Mouse (Mus musculus) intestine, embryonic 14.5 days (tissue): Measurements from ENCODE around the gene Mcm10. TPM values are rescaled to one million over a fixed set of nuclear protein-coding genes. Genes with fewer than 3 reads are reported as not detected.
"Not testable (repeated sequence)": the region's sequence is repeated elsewhere in the genome, so short reads cannot be mapped to it uniquely, and the experiment has no call there.

Source experiments
- ATAC-seq: fragments of 200-750 bp; cut with Nextera tagmentation; replicated peaks from 2 replicates; pipeline ENCODE4 v1.8.0; 2017; ENCODE audit warnings: low read depth, moderate number of reproducible peaks, moderate TSS enrichment, moderate library complexity; ENCODE audit not compliant: low FRiP score, low TSS enrichment
- DNase-seq: peaks from one replicate; pipeline ENCODE4 v3.0.0-alpha.2; 2018; ENCODE audit warnings: low spot score
- H3K27ac ChIP-seq: fragments of 300-500 bp; sonication (generic); 2 replicates; pipeline ENCODE4 v1.5.1; 2014; ENCODE audit warnings: low read depth, mild to moderate bottlenecking, control low read depth
- H3K27me3 ChIP-seq: fragments of 300-500 bp; sonication (generic); replicated peaks from 2 replicates; pipeline ENCODE4 v1.6.1; 2014; ENCODE audit warnings: low read length, control low read depth; ENCODE audit not compliant: control insufficient read depth, insufficient read depth
- H3K36me3 ChIP-seq: fragments of 300-500 bp; sonication (generic); 2 replicates; pipeline ENCODE4 v1.6.1; 2014; ENCODE audit warnings: low read length, control low read depth; ENCODE audit not compliant: control insufficient read depth, insufficient read depth
- H3K4me1 ChIP-seq: fragments of 300-500 bp; sonication (generic); replicated peaks from 2 replicates; pipeline ENCODE4 v1.6.1; 2014; ENCODE audit warnings: low read length, control low read depth, mixed read lengths; ENCODE audit not compliant: control insufficient read depth, insufficient read depth
- H3K4me2 ChIP-seq: fragments of 300-500 bp; sonication (generic); 2 replicates; pipeline ENCODE4 v1.6.1; 2014; ENCODE audit warnings: low read length
- H3K4me3 ChIP-seq: fragments of 300-500 bp; sonication (generic); 2 replicates; pipeline ENCODE4 v1.5.1; 2014; ENCODE audit warnings: low read depth, low read length, control low read depth, mixed read lengths
- H3K9ac ChIP-seq: fragments of 300-500 bp; sonication (generic); 2 replicates; pipeline ENCODE4 v1.6.1; 2014; ENCODE audit warnings: mild to moderate bottlenecking, low read length
- H3K9me3 ChIP-seq: fragments of 300-500 bp; sonication (generic); 2 replicates; pipeline ENCODE4 v1.6.1; 2016; ENCODE audit warnings: low read length, control low read depth; ENCODE audit not compliant: control insufficient read depth
- WGBS: fragments of 180-500 bp; shearing (Covaris S2); extraction: QIAGEN DNeasy Blood & Tissue Kit; methylation state at CpG from one replicate; pipeline ENCODE4 v1.1.7; 2014; 5-methylcytosine and 5-hydroxymethylcytosine counted together
- polyA plus RNA-seq: library from polyadenylated mRNA; unstranded; fragments of >200 nt; fragmentation: Nextera tagmentation; extraction: Ambion mirVana; gene quantifications from 2 replicates; pipeline ENCODE4 v1.2.1, GENCODE M21; 2014

The Mcm10 gene
- polyA plus RNA-seq, 1 experiment from 2014 or later: 44.8 TPM

GRCm38 (mm10) chr2:4983987-4984386 is 28.6 kb downstream of the Mcm10 start:
- Histone ChIP-seq H3K4me1 (no peaks in the 10 kb centered on the region), H3K4me2 (no peak overlapping the region), H3K9ac (no peak overlapping the region), H3K36me3 (no peaks in the 10 kb centered on the region), H3K9me3 (no peaks in the 10 kb centered on the region), H3K4me3 (no peak overlapping the region), H3K27ac (no peak overlapping the region), H3K27me3 (no peaks in the 10 kb centered on the region)
- 32% methylated on average over 5 of the region's 5 CpGs for WGBS
- ATAC-seq: no peak
- DNase-seq: no peak

DNA sequence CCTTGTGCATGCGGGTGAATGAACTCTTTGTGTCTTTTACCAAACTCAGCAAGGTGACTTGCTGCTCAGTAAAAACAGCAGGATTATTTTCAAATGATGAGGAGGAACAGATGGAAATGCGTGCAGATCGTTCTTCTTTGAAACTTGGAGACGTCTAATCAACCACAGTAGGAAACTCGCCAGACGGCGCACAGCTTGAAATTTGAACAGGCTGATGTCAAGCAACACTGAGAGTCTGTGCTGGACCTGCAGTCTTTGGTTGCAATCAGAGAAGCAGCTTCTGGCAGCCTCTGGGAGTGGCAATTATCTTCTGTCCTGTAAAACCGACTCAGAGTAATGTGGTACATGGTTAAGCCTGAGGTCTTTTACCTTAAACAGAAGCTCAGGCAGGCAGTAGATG is 34.5 kb downstream of the Mcm10 start:
- H3K9me3 ChIP-seq: no peaks in the 10 kb centered on the region
- ATAC-seq: no peak
- no peak overlapping the region for H3K9ac ChIP-seq
- DNase-seq: no peak
- WGBS: 35% methylated on average over 8 of the region's 8 CpGs
- H3K36me3 ChIP-seq: no peaks in the 10 kb centered on the region
- H3K27me3 ChIP-seq: no peaks in the 10 kb centered on the region
- H3K4me3 ChIP-seq: no peak overlapping the region
- no peaks in the 10 kb centered on the region for H3K4me1 ChIP-seq
- H3K4me2 ChIP-seq: no peak overlapping the region
- no peak overlapping the region for H3K27ac ChIP-seq

DNA sequence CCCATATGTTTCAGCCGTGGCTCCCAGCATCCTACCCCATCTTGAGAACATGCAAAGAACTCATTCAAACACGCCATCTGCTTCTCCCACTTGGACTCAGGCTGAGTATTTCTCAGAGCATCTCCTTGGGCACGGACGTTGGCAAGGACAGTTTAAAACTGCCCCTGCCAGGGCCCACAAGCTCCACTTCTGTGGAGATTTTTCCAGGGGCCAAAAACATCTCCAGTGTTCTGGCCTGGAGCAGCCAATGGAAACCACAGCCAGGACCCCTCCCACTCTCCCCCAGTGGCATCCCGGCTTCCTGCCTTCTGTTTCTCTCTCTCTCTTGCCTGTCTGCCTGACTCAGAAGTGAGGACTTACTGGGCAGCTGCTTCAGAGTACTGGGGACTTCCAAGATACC is 36.8 kb downstream of the Mcm10 start, which contains the start of gene Ucma:
TSS of gene Ucma (plus strand) at position 316 of the 400 bp plus-strand sequence.
- no peak within 1 kb of the TSS for H3K4me3 ChIP-seq
- no peaks in the 10 kb centered on the region for H3K9me3 ChIP-seq
- no peaks in the 10 kb centered on the region for H3K27me3 ChIP-seq
- ATAC-seq (no peak), DNase-seq (no peak)
- no peaks in the 10 kb centered on the region for H3K36me3 ChIP-seq
- no peak within 1 kb of the TSS for H3K27ac ChIP-seq
- H3K9ac ChIP-seq: no peak within 1 kb of the TSS
- 72% methylated on average over 5 of the region's 5 CpGs for WGBS
- no peaks in the 10 kb centered on the region for H3K4me1 ChIP-seq
- H3K4me2 ChIP-seq: no peak within 1 kb of the TSS

DNA sequence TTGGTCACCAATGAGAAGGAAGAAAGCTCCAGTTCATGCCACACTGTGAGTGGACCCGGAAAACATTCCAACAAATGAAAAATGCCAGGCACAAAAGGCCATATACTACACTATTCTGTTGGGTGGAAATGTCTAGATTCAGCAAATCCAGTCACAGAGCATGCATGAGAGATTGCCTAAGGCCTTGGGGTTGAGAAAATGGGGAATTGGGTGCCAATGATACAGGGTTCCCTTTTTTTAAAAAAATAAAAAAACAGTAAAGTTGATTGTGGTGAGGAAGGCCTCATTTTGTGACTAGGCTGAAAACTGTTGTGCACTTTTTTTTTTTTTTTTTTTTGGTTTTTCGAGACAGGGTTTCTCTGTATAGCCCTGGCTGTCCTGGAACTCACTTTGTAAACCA is 43.5 kb downstream of the Mcm10 start:
- no peak overlapping the region for H3K9ac ChIP-seq
- 81% methylated on average over 2 of the region's 2 CpGs for WGBS
- H3K4me2 ChIP-seq: no peak overlapping the region
- ATAC-seq (no peak), DNase-seq (no peak)
- no peak overlapping the region for H3K4me3 ChIP-seq
- no peaks in the 10 kb centered on the region for H3K9me3 ChIP-seq
- H3K27ac ChIP-seq: no peak overlapping the region
- H3K36me3 ChIP-seq: no peaks in the 10 kb centered on the region
- no peaks in the 10 kb centered on the region for H3K4me1 ChIP-seq
- H3K27me3 ChIP-seq: no peaks in the 10 kb centered on the region

DNA sequence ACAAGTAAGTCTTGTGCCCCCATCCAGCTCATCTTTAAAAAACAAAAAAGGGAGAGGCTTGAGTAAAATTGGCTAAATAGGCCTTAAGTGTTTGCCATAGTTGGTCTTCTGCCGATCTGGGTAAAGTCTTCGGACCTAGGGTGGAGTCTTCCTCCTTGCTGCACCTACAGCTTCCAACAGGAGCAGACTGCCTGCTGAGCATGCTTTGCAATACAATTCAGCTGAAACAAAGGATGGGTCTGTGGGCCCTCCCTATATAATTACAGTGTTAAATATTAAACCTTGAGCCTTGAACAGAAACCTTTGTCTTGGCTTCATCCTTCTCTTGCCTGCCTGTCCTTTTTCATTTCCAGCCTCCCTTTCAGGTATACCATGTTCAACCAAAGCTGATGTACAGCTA is 44.8 kb downstream of the Mcm10 start:
- no peak overlapping the region for H3K27ac ChIP-seq
- 98% methylated on average over 2 of the region's 2 CpGs for WGBS
- H3K4me2 ChIP-seq: no peak overlapping the region
- no peaks in the 10 kb centered on the region for H3K9me3 ChIP-seq
- no peaks in the 10 kb centered on the region for H3K4me1 ChIP-seq
- ATAC-seq: no peak
- no peak overlapping the region for H3K9ac ChIP-seq
- no peaks in the 10 kb centered on the region for H3K27me3 ChIP-seq
- H3K36me3 ChIP-seq: no peaks in the 10 kb centered on the region
- DNase-seq: no peak
- no peak overlapping the region for H3K4me3 ChIP-seq

DNA sequence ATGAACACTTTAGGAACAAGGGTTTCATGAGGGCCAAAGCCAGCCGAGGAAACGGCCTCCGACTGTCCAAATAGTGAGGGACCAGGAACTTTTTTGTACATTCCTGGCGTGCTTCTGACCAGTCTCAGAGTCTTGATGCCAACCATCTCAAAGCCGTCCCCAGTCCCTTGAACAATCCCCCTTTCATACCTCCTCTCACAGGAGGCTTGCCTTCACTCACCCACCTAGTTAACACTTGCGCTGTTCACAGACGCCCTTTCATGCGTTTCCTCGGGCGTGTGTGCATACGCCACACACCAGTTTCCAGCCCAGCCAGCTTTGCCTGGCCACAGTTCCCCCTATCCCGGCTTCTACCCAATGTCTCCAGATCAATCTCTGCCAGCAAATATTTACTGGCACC is 54.6 kb downstream of the Mcm10 start:
- Histone ChIP-seq H3K36me3 (no peaks in the 10 kb centered on the region), H3K27me3 (no peaks in the 10 kb centered on the region), H3K9ac (no peak overlapping the region), H3K4me3 (no peak overlapping the region), H3K27ac (no peak overlapping the region), H3K9me3 (no peaks in the 10 kb centered on the region), H3K4me2 (no peak overlapping the region), H3K4me1 (no peaks in the 10 kb centered on the region)
- WGBS: 89% methylated on average over 12 of the region's 12 CpGs
- ATAC-seq (no peak), DNase-seq (no peak)

DNA sequence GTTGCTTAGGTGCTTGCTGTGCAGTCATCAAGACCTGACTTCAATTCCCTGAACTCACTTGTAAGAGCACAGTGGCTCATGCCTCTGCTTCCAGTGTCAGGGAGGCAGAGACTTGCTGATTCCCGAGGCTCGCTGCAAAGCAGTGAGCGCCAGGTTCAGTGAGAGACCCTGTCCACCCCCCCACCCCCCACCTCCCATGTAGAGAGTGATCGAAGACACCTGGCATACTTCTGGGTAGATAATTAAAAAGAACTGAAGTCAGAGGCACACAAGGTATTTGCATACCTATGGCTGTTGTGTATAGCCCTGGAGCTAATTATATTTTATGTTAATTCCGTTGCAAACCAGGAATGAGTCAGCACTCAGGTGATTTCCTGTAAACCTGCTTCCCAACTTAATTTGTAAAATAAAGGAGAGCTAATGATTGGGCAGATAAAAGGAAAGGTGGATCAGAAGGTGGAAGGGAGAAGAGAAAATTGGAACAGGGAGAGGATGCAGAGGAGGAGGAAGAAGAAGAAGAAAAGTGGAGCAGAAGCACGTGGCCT is 58.3 kb downstream of the Mcm10 start:
- Histone ChIP-seq H3K27me3 (no peaks in the 10 kb centered on the region), H3K9ac (no peak overlapping the region), H3K9me3 (no peaks in the 10 kb centered on the region), H3K4me1 (no peaks in the 10 kb centered on the region), H3K36me3 (no peaks in the 10 kb centered on the region), H3K27ac (no peak overlapping the region), H3K4me2 (no peak overlapping the region), H3K4me3 (no peak overlapping the region)
- ATAC-seq (no peak), DNase-seq (no peak)
- 87% methylated on average over 6 of the region's 6 CpGs for WGBS

DNA sequence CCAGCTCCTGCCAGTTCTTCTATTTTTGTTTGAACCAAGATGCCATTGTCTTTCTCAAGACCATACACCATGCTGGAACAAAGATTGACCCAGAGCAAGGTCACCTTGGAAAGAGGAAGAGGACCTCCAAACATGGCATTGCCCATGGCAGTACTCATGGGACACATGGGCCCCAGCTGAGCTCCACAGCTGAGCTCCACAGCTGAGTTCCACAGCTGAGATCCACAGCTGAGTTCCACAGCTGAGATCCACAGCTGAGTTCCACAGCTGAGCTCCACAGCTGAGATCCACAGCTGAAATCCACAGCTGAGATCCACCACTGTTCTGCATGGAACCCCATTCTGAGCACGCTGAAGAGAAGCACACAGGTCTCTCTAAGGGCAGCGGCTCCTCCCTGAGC is 61.6 kb downstream of the Mcm10 start:
- WGBS: 100% methylated on average over 2 of the region's 2 CpGs
- DNase-seq: no peak
- ATAC-seq: no peak
- Histone ChIP-seq H3K9ac (no peak overlapping the region), H3K9me3 (no peaks in the 10 kb centered on the region), H3K36me3 (no peaks in the 10 kb centered on the region), H3K4me1 (no peaks in the 10 kb centered on the region), H3K4me2 (no peak overlapping the region), H3K27me3 (no peaks in the 10 kb centered on the region), H3K27ac (no peak overlapping the region), H3K4me3 (no peak overlapping the region)

GRCm38 (mm10) chr2:4949691-4950090 is 62.9 kb downstream of the Mcm10 start:
- H3K4me2 ChIP-seq, H3K27me3 ChIP-seq, DNase-seq, ATAC-seq, H3K4me1 ChIP-seq, H3K9ac ChIP-seq, H3K27ac ChIP-seq, H3K36me3 ChIP-seq, H3K9me3 ChIP-seq, H3K4me3 ChIP-seq: not testable (repeated sequence)
- WGBS: 90% methylated on average over 3 of the region's 8 CpGs
